Mouse (Mus musculus) thymus, adult 2 months (tissue): ENCODE data around the gene Dffb. TPM values are rescaled to one million over a fixed set of nuclear protein-coding genes. Genes with fewer than 3 reads are reported as not detected.

Experiments
- DNase-seq: peaks from one replicate; pipeline ENCODE4 v3.0.0; 2021
- H3K27ac ChIP-seq: fragments of 200-500 bp; 2 replicates; pipeline ENCODE4 v1.5.1; 2012; ENCODE audit warnings: low read length, control low read depth; ENCODE audit not compliant: control insufficient read depth, insufficient read depth
- H3K27me3 ChIP-seq: fragments of 200-500 bp; 2 replicates; pipeline ENCODE4 v1.6.1; 2012; ENCODE audit warnings: mild to moderate bottlenecking, low read length, moderate library complexity, mixed read lengths; ENCODE audit not compliant: control insufficient read depth, insufficient read depth
- H3K36me3 ChIP-seq: fragments of 200-500 bp; 2 replicates; pipeline ENCODE4 v1.6.1; 2012; ENCODE audit warnings: mild to moderate bottlenecking, low read length, moderate library complexity; ENCODE audit not compliant: control insufficient read depth, insufficient read depth
- H3K4me1 ChIP-seq: fragments of 200-500 bp; replicated peaks from 2 replicates; pipeline ENCODE4 v1.6.1; 2012; ENCODE audit warnings: low read length; ENCODE audit not compliant: control insufficient read depth, insufficient read depth
- H3K4me3 ChIP-seq: fragments of 200-500 bp; 2 replicates; pipeline ENCODE4 v1.5.1; 2012; ENCODE audit warnings: mild to moderate bottlenecking, low read length, control low read depth, moderate library complexity; ENCODE audit not compliant: control insufficient read depth, insufficient read depth
- CTCF ChIP-seq: fragments of 200-500 bp; IDR thresholded peaks from 2 replicates; pipeline ENCODE4 v1.5.1; 2012; ENCODE audit warnings: mild to moderate bottlenecking, control low read depth, low read length, moderate library complexity, borderline replicate concordance; ENCODE audit not compliant: control insufficient read depth, poor library complexity, insufficient read depth; ENCODE audit errors: extremely low read depth
- POLR2A ChIP-seq: fragments of 200-500 bp; IDR thresholded peaks from 2 replicates; pipeline ENCODE4 v1.6.1; 2012; ENCODE audit warnings: mild to moderate bottlenecking, low read length, control low read depth, moderate library complexity; ENCODE audit not compliant: control insufficient read depth, poor library complexity, insufficient read depth; ENCODE audit errors: extremely low read depth
- WGBS: fragments of 180-500 bp; shearing (Covaris S2); methylation state at CpG from one replicate; pipeline ENCODE4 v1.1.7; 2018; 5-methylcytosine and 5-hydroxymethylcytosine counted together
- polyA plus RNA-seq: library from polyadenylated mRNA; depleted of rRNA; stranded (reverse); fragments of >200 nt; gene quantifications from 2 replicates; pipeline ENCODE4 v1.2.3, GENCODE M21; 2012

Dffb gene
- polyA plus RNA-seq, 1 experiment = 50.1 TPM

GRCm38 (mm10) chr4:153968063-153968462 is 6.9 kb downstream of the Dffb start:
- WGBS = 93% methylated on average over 2 of the region's 2 CpGs
- Histone ChIP-seq H3K27ac (no peak overlapping the region), H3K4me3 (no peak overlapping the region), H3K27me3 (no peaks in the 10 kb centered on the region), H3K36me3 (peaks cover 5% of the 10 kb centered on the region), H3K4me1 (no peaks in the 10 kb centered on the region)
- TF ChIP-seq CTCF = no peak
- no peak for DNase-seq

GRCm38 (mm10) chr4:153967556-153967955 is 7.4 kb downstream of the Dffb start:
- DNase-seq = no peak
- WGBS = 91% methylated on average over 2 of the region's 2 CpGs
- no peak for TF ChIP-seq POLR2A
- no peak for TF ChIP-seq CTCF
- no peak overlapping the region for H3K4me3 ChIP-seq
- H3K36me3 ChIP-seq = peaks cover 6% of the 10 kb centered on the region
- no peaks in the 10 kb centered on the region for H3K4me1 ChIP-seq
- H3K27ac ChIP-seq = no peak overlapping the region
- H3K27me3 ChIP-seq = no peaks in the 10 kb centered on the region

GRCm38 (mm10) chr4:153966651-153967050 is 8.3 kb downstream of the Dffb start:
- WGBS = 92% methylated on average over 5 of the region's 5 CpGs
- Histone ChIP-seq H3K4me1 (no peaks in the 10 kb centered on the region), H3K27ac (no peak overlapping the region), H3K4me3 (no peak overlapping the region), H3K27me3 (no peaks in the 10 kb centered on the region), H3K36me3 (peaks cover 9% of the 10 kb centered on the region)
- no peak for TF ChIP-seq POLR2A
- no peak for TF ChIP-seq CTCF
- DNase-seq = no peak

- no peak overlapping the region for H3K27ac ChIP-seq
- 95% methylated on average over 7 of the region's 7 CpGs for WGBS
- H3K36me3 ChIP-seq = peaks cover 12% of the 10 kb centered on the region; the same call in 1 of the 2 replicates
- no peaks in the 10 kb centered on the region for H3K27me3 ChIP-seq
- DNase-seq = no peak
- no peak for TF ChIP-seq POLR2A
- TF ChIP-seq CTCF = no peak
- no peak overlapping the region for H3K4me3 ChIP-seq
- H3K4me1 ChIP-seq = peaks cover 5% of the 10 kb centered on the region
Measured at GRCm38 (mm10) chr4:153962631-153963030, 12.3 kb downstream of the Dffb start.

GRCm38 (mm10) chr4:153957444-153958250 is 17.3 kb downstream of the Dffb start:
- Histone ChIP-seq H3K4me3 (peak overlapping the region; percentile 74), H3K27me3 (no peaks in the 10 kb centered on the region), H3K36me3 (peaks cover 12% of the 10 kb centered on the region; the same call in 1 of the 2 replicates), H3K4me1 (peaks cover 5% of the 10 kb centered on the region), H3K27ac (peak overlapping the region; percentile 13; the same call in 1 of the 2 replicates)
- DNase-seq = no peak
- TF ChIP-seq CTCF (no peak), POLR2A (no peak)
- WGBS = under 1% methylated on average over 37 of the region's 37 CpGs

GRCm38 (mm10) chr4:153956569-153957405 is 18.1 kb downstream of the Dffb start, which contains the start of gene A430005L14Rik:
TSS of gene A430005L14Rik (plus strand) at chr4:153957237.
- H3K36me3 ChIP-seq = 0 out of 2 replicates have a peak, but pooled peaks cover 7% of the 10 kb centered on the region
- peak within 1 kb of the TSS; percentile 74 for H3K4me3 ChIP-seq
- DNase-seq = peak; percentile 97
- no peaks in the 10 kb centered on the region for H3K27me3 ChIP-seq
- TF ChIP-seq CTCF (peak; percentile 40; the same call in 1 of the 2 replicates), POLR2A (peak; percentile 66)
- WGBS = 2% methylated on average over 67 of the region's 67 CpGs
- peak within 1 kb of the TSS; percentile 41 for H3K27ac ChIP-seq
- peaks cover 5% of the 10 kb centered on the region for H3K4me1 ChIP-seq

- H3K36me3 ChIP-seq = no peaks in the 10 kb centered on the region
- TF ChIP-seq CTCF (no peak), POLR2A (no peak)
- H3K27ac ChIP-seq = no peak overlapping the region
- DNase-seq = no peak
- H3K27me3 ChIP-seq = no peaks in the 10 kb centered on the region
- H3K4me1 ChIP-seq = peaks cover 5% of the 10 kb centered on the region
- 93% methylated on average over 8 of the region's 8 CpGs for WGBS
- no peak overlapping the region for H3K4me3 ChIP-seq
Measured at GRCm38 (mm10) chr4:153955651-153956050, 19.3 kb downstream of the Dffb start.
